Mouse (Mus musculus): ENCODE results near the gene Sema3c.
"Not testable (repeated sequence)": the region's sequence is repeated elsewhere in the genome, so short reads cannot be mapped to it uniquely, and the experiment has no call there.

Sema3c gene

DNA sequence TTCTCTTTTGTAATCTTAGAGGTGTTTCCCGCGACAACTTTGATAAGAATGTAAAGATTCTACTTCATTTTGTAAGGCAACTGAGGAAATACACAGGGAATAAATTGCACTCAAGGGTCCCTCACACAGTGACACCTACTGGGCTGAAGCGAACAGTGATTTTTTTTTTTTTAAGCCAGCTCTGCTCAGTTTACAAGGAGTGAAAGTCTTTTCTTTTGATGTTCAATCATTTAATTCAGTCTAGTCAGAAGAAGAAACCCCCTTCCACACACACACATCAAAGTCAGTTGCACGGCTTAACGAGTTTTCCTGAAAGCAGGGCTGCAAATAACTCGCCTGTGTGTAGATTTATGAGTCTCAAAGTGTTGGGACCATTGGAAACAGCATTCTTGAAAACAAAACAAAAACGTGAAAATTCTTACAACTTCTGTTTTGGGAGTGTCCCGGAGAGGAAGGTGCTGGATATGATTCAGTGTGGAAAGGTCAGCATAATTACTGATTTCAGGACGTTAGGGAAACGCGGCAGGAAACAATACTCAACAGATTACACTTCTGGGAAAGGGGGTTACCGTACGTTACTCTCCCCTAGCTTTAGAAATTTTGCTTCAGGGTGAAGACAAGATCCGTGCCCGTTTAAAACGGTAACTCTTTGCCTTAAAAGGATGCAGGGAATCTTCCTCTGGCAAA is at the start of gene Sema3c:
TSS of gene Sema3c (plus strand) at position 588 of the 687 bp plus-strand sequence.
- peak; percentile 17 for DNase-seq

DNA sequence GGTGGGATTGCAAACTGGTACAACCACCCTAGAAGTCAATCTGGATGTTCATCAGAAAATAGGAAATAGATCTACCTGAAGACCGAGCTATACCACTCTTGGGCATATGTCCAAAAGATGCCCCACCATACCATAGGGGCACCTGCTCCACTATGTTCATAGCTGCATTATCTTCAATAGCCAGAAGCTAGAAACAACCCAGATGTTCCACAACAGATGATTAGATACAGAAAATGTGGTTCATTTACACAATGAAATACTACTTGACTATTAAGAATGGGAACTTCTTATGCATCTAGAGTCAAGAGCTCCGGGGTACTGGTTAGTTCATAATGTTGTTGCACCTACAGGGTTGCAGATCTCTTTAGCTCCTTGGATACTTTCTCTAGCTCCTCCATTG is 42.9 kb upstream of the Sema3c start:
- DNase-seq = not testable (repeated sequence)

DNA sequence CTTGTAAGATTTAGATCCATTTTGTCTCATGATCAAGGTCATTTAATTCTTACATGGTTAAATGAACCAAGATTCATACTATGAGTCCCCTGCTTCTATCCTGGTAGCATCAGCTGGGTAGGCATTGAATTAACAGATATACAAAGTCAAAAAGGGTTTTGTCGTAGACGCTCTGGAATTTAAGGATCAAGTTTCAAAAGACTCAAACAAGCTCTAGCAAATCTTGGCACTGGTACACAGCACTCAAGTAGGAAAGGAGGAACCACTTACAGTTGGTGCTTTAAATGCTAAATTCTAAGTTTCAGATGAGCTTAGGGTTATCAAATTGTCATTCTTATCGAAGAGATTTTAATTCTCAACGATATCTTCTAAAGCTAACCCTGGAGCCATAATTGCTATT is 30.9 kb upstream of the Sema3c start:
- no peak for DNase-seq

DNA sequence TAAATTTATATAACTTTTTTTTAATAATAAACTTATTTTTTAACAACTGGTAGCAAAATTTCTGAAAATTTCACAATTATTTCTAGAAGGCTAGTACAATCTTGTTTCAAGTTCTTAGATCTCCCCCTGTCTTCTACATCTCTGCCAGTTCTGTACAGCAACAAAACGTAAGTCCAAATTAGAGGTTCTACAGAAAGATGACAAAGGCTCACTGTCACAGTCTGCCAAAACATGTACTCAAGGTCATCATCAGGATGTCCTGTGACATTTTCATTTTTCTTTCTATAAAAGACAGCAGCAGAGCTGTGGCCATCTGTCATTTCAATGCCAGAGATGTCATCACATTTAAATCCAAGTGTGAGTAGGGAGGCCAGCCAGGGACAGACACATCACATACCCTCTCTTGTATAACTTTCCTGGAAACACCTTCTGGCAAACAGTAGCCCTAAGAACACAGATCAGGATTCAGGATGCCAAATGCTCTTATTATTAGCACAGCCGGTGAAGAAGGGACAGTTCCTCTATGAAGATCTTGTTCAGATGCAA is 29.1 kb upstream of the Sema3c start:
- no peak for DNase-seq

DNA sequence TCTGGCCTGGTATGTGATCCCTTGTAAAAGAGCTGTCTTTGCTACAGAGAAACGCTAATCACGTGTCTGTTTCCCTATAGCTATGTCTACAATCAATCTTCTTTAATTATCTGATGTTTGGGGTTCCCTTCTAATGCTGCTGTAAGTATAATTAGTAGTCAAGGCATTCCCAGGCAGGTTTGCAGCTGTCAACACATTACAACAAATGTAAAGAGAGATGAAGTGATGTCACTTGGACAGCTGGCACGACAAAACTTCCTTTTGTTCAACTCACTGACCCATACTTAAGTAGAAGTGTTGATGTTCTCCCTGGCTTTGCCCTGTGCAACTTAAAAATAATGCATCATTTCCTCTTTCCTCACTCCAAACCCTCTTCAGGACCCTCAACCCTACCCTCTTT is 22.4 kb upstream of the Sema3c start:
- no peak for DNase-seq

DNA sequence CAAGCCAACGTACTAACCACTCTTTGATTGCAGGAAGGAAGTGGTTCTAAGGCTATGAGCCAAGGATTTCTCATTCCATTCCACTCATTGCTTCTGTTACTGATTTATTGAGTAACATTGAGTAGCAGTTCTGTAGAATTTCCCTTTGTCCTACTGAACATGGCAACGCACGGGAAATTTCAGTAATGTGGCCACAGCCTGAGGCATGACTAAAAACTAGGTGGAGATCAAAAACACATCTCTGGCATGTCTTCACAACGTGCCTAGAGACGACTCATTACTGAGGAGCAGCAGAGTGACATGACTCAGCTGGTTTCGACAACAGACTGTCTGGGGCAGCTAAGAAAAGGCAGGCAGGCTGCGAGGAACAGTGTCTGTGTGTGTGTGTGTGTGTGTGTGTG is 18.0 kb upstream of the Sema3c start:
- peak; percentile 33 for DNase-seq

DNA sequence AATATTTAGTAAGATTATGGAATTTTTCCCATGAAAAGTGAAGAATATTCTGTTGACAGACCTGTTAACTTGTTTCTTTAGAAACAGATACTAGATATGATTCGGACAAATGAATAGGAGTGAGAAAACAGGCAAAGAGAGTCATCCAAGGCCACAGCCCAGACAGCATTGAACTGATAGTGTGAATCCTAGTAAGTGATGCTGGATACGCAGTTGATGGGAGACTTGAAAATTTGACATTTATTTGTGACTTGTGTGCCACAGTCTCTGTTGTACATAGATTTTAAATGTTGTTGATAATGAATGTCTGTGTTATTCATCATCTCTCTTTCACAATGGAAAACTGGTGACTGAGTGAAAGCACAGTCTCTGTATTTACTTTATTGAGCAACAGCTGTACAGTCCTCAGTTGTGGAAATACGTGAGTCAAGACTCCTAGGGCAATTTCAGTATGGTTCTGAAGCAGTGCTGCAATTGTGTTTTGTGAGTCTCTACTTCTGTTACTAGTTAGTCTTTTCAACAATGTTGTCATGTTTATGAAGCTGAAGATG is 17.3 kb upstream of the Sema3c start:
- DNase-seq = no peak

DNA sequence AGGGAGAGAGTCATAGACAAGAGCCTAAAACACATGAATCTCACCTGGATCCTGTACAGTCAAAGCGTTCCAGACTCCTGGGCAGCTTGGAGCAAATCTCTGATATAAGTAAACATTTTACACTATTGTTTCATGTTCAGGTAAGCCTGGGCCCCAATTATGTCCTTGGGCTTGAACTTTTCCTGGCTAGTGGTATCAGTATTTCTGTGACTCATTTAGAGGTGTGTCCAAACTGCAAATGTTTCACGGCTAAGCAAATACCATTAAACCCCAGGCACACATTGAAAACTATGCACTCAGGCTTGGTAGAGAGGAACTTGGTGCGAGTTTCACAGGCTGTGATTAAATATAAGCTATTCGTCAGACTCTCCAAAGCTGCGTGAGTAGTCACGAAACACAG is 2.5 kb upstream of the Sema3c start:
- no peak for DNase-seq

DNA sequence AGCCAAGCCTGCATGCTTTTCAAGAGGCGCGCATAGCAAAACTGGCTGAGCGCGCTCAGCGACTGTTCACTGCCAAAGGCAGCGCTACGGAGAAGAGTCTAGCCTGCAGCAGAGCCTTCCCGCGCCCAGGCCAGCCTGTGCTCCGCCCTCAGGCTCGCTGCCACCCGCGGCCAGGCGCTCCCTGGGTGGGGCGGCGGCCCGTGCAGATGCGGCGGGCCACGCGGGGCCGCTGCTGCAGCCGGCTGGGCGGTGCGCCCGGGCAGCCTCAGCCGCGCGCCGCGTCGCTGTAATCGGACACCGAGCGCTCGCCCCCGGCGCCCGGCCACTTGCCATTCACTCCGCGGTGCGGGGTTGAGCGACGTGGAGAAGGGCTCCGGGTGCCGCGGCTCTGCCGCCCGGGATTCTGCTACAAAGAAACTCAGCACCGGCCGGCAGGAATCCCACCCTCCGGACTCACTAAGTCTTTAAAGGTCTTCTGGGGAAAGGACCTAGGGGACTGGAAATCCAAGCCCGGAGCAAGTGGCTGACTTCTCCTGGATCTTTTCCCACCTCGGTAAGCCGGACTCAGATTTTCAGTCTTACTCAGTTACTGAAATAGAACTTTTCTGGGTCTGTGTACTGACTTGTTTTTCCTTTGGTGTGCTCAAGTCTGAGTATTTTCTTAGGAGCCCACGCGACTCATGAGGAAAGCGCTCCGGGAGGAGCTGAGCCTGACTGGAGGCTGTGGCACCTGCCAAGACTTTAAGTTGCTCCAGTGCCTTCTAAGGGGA is 517 bp downstream of the Sema3c start:
- peak; percentile 83 for DNase-seq

DNA sequence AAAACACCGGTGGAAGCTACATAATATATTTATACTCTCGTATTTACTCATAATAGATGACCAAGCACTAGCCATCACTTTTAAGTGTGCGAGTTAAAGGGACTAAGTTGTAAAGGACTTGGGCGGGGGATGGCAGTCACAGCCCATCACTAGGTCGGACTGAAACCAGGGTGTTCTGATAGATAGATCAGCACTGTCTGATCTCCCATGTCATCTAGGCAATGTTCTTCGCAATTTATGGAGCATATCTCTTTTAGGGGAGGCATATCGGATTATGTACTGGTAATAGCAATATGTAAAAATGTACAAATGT is 1.1 kb downstream of the Sema3c start:
- no peak for DNase-seq

DNA sequence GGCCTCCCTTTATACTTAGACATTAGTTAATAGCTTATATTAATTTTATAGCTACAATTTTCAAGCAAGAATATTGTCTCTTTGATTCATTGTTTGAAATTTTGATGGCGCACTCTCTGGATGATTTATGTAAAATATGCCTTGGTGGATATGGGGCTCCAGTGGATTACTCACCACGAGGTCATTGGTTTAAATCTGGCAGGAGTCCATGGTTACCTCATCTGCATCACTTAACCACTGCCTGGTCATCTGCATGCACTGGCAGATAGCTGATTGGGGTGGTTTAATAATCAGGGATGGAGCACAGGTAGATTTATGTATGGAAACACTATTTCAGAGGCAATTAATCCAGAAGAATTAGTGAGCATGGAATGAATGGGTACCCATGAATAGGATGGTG is 2.0 kb downstream of the Sema3c start:
- no peak for DNase-seq

DNA sequence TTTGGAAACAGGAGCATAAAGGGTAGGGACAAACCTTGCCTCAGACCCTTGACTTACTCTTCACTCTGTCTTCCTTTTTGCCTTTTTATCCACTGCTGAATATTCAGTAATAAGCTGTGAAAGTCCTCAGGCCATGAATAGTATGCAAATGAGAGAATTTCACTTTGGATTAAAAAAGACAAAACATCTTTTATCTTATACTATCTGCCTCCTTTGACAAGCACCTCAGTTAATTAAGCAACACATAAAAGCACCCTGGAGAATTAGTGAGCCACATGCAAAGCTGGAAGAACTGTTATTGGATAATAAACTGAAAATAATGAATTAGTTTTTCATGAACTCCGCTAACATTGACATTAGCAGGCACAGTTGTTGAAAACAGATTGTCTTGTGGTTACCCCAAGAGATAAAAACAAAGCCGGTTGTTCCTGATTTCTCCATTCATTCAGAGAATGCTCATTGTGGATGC is 8.0 kb downstream of the Sema3c start:
- DNase-seq = no peak

DNA sequence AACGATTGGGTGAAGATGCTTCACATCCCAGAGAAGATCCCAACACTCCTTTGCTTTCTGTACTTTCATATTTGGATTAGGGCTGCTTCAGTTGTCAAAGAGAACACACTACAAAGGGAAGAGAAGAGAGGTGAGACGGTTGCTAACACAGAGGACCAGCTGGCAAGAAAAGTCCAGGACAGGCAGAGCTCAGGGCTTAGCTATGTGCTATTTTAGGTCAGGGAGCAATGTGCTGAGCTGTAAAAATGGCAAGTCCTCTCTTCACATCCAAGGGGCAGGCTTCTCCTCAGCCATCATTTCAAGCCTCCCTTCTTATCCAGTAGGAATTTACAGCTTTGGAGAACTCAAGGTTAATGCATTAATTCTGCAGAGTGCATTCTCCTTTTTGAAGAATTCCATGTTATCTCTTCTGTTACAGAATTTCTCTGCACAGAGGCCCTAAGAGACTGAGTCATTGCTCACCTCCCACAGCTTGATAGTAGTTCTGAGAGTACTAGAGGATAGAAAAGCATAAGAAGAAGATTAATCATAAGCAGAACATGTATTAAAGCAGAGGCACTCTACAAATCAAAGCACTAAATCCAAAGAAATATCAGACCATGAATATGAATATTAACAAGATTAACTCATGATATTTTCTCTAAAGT is 10.3 kb downstream of the Sema3c start:
- no peak for DNase-seq

DNA sequence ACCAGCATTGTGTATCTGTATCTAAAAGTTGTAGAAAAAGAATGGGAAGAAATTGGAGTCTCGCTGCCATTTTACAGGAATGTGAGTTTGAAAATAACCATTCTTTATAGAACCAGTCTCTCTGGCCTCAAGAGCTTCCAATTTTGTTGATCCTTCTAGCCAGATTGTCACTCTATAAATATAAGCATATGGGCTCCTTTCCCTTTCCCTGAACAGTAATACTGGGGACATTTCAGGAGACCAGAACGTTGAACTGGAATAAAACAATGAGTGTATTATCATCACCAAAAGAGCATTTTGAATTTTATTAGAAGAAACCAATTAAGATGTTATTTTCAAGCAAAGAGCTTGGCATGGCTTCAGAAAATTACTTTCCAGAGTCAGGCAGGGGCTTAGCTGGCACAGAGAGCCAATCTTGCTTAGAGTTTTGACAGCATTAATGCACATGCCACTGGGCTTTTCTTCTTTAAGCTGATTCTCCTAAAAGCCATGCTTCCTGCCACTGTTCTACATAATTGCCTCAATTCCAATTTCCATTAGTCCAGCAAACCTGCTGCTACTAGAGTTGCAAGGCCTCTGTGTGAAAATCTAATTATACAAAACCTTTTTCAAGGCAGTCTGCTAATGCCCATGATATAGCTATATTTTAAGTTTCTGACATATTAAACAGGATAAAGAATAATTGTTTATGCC is 12.6 kb downstream of the Sema3c start:
- no peak for DNase-seq

DNA sequence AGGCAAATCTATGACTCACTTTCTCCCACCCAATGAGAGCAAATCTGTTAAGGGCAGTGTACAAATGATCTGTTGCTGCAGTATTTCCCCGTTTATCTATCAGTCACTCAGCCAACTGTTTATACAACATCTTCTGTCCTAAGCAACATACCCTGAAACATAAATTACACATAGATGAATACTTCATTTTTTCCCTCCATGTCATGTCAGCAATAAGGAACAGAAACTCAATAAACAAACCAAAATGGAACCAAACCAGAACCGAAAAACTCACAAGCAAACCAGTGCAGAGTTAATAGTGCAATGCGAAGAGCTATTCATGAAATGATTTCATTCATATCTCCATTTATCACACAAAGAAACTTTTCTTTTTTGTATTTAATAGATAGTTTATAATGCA is 17.8 kb downstream of the Sema3c start:
- no peak for DNase-seq

DNA sequence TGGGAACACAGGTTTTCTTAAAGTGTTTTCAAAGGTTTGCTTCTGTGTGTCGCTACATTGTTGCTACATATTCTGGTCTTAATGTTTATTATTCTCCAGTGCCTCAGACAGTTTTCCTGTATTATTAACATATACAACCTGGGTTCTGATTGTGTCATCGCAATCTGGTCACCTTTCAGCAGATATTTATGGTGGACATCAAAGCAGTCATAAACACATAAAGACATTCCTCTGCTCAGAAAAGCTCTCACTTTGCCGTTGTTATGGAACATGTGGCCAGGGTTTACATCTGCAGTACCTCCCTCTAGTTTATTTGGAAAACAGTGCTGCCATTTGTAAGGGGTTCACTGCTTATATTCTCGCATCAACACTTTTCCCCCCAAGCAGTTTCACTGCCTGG is 27.6 kb downstream of the Sema3c start:
- no peak for DNase-seq

DNA sequence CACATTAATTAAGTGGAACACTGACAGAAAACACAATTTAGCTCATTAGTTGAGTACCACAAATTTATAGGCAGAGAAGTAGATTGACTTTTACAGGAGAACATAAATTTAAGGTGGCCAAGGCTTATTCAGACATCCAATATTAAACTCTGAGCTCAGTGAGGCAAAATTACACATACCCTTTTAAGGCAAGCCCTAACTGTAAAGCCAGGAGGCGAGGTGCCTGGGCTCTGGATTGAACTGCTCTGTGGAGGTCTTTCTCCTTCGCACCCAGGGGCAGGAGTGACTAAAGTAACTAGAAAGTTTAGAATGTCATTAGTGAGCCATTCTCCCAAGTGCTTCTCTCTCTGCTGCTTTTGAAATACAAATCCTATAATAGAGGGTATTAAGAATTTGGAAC is 46.5 kb downstream of the Sema3c start:
- no peak for DNase-seq

DNA sequence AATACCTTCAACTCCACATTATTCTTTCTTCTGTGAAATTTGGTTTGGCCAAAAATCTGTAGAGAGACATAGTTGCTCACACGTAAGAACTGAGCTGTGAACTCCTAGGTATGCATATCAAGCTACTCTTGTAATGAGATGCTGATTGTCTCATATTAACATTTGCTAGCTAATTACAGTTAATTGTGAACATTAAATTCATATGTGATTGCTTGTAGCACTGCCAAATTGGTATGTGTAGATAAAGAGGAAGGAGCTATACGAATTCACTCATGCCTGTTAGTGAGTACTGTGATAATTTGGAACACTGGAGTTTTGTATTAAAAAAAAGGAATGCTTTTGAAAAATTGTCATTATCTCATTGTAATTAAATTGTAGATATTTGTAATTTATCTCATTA is 48.5 kb downstream of the Sema3c start:
- DNase-seq = no peak

DNA sequence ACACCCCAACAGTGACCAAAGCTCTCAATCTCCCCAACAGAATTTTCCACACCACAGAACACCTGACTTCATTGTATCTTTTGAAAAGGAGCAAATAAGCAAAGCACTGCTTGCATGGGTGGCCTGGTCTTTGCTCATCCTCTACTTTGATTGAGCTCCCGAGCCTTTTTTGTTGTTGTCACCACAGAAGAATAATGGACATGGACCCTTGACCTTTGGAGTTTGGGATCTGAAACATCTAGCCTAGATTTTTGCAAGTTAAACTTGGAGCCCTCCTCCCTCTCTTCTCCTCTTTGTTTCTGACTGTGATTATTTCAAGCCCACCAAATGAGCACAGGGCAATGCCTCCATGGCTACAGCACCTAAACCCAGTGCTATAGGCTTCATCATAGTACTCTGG is 54.5 kb downstream of the Sema3c start:
- DNase-seq = no peak

DNA sequence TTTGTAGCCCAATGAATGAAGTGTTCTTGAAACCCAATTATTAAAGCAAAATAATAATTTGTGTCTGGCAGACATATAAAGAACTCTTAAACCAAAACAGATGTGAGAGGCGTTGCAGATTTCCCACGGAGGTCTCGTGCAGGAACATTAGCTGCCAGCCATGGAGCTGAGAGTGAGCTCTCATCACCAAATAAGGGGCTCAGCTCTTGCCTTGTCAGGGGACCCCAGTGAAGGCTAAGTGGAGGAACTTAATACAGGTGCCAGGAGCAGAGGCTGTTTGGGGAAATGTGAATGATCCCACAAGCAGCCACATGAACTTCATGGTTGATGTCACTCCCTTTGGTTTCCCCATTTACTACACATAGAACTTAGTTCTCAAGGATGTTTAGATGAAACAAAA is 55.5 kb downstream of the Sema3c start:
- no peak for DNase-seq

DNA sequence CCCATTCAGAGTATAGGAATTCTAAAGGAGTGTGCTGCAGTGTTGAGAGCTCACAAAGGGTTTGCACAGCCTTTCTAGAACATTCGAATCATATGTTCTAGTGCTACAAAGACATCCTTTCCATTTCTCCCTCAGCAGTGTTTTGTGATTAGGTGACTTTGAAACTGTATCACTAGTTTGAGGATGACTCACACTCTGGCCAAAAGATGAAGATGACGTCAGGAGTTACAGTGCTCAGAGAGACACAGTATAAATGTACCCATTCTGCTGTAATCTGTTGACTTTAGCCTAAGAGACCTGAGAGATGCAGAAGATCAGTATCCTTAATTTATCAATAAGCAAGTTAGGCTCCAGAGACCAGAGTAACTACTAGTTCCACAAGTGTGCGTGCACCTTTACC is 65.4 kb downstream of the Sema3c start:
- DNase-seq = no peak

DNA sequence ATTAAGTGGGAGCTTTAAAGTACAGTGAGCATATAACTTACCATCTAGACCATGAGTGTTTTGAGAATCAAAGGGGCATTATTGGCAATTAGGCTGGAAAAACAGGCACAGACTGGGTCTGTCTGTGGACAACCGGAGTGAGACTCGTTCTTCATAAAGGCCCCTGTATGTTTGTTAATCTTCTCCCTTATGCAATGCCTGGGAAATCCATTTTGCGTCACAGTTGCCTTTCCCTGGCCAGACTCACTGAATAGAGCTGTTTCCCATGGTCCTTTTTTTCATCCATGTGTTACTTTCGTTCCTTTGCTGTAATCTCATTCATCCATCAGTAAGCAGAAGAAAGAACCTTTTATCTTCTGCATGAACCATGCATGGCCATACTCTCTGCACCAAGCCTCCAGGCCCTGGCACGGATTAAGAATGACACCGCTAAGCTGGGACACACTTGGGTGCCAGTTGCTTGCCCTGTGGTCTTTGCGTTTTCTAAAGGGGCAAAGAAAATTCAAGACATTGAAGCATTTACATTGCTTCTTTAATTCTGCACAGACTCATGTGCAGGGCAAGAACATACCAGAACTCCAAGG is 73.7 kb downstream of the Sema3c start:
- DNase-seq = no peak
